Mouse (Mus musculus) kidney, adult 2 months (tissue): ENCODE data around the gene Naa11.

Experiments used
- CTCF ChIP-seq: fragments of 200-500 bp; conservative IDR thresholded peaks from 2 replicates; pipeline ENCODE4 v1.5.1; 2011; ENCODE audit warnings: low read depth, mild to moderate bottlenecking, control low read depth, low read length, moderate library complexity, mixed read lengths; ENCODE audit not compliant: insufficient read depth, insufficient read length
- POLR2A ChIP-seq: fragments of 200-500 bp; IDR thresholded peaks from one replicate; pipeline ENCODE4 v1.6.1; 2011; ENCODE audit warnings: low read depth, low read length, control low read depth

- no peak for TF ChIP-seq CTCF
- no peak for TF ChIP-seq POLR2A
These were observed 29.6 kb downstream of the Naa11 start for GRCm38 (mm10) chr5:97362539-97362938.
